Mouse (Mus musculus) c-Kit-positive CD71-positive TER-119-negative erythroid progenitor cells, embryonic 14.5 days (primary cell): ENCODE data around the gene Olfr91.

Experiments used
- DNase-seq: peaks from one replicate; pipeline ENCODE4 v3.0.0-alpha.2; 2013; ENCODE audit warnings: low read depth

Gene Olfr91

GRCm38 (mm10) chr17:37061435-37061834 is 36.6 kb downstream of the Olfr91 start:
- no peak for DNase-seq

GRCm38 (mm10) chr17:37056957-37057356 is 41.1 kb downstream of the Olfr91 start:
- no peak for DNase-seq

GRCm38 (mm10) chr17:37051745-37052144 is 46.3 kb downstream of the Olfr91 start:
- DNase-seq = no peak

GRCm38 (mm10) chr17:37050876-37051275 is 47.2 kb downstream of the Olfr91 start:
- no peak for DNase-seq

- no peak for DNase-seq
These were observed 47.7 kb downstream of the Olfr91 start for GRCm38 (mm10) chr17:37050399-37050798.

GRCm38 (mm10) chr17:37049570-37050310 is 48.3 kb downstream of the Olfr91 start:
- no peak for DNase-seq

- DNase-seq = no peak
These were observed 49.7 kb downstream of the Olfr91 start for GRCm38 (mm10) chr17:37048383-37048782.

GRCm38 (mm10) chr17:37047981-37048380 is 50.1 kb downstream of the Olfr91 start:
- DNase-seq = no peak

GRCm38 (mm10) chr17:37047332-37047976 is 50.6 kb downstream of the Olfr91 start:
- DNase-seq = no peak

- no peak for DNase-seq
These were observed 51.6 kb downstream of the Olfr91 start for GRCm38 (mm10) chr17:37046312-37047112.

GRCm38 (mm10) chr17:37045611-37046311 is 52.3 kb downstream of the Olfr91 start, which contains the start of gene Gabbr1:
Gene Gabbr1, plus strand, starts transcription at chr17:37045966.
- no peak for DNase-seq

- DNase-seq = no peak
These were observed 53.3 kb downstream of the Olfr91 start for GRCm38 (mm10) chr17:37044651-37045244.
